Mouse (Mus musculus): ENCODE measurements around the gene Grik4.

Gene Grik4

GRCm38 (mm10) chr9:42735086-42735485 is 209.2 kb downstream of the Grik4 start:
- peaks cover 26% of the 10 kb centered on the region for H3K9me3 ChIP-seq (ENCODE audit: low read length)
- H3K4me1 ChIP-seq (replicated peaks; ENCODE audit: low read depth, low read length), result no peaks in the 10 kb centered on the region
- H3K27me3 ChIP-seq (ENCODE audit: insufficient read depth, low read length), result no peaks in the 10 kb centered on the region
- TF ChIP-seq POU5F1 (IDR thresholded peaks at IDR 0.05; ENCODE audit: borderline replicate concordance, low read length), result no peak
- TF ChIP-seq CTCF (conservative IDR thresholded peaks at IDR 0.05; ENCODE audit: low read length), result no peak
- TF ChIP-seq NANOG (IDR thresholded peaks at IDR 0.05; ENCODE audit: borderline replicate concordance, low read length), result no peak
- H3K4me3 ChIP-seq (replicated peaks; ENCODE audit: low read length), result no peak overlapping the region
- no peaks in the 10 kb centered on the region for H3K36me3 ChIP-seq (ENCODE audit: insufficient read depth, low read length)

DNA sequence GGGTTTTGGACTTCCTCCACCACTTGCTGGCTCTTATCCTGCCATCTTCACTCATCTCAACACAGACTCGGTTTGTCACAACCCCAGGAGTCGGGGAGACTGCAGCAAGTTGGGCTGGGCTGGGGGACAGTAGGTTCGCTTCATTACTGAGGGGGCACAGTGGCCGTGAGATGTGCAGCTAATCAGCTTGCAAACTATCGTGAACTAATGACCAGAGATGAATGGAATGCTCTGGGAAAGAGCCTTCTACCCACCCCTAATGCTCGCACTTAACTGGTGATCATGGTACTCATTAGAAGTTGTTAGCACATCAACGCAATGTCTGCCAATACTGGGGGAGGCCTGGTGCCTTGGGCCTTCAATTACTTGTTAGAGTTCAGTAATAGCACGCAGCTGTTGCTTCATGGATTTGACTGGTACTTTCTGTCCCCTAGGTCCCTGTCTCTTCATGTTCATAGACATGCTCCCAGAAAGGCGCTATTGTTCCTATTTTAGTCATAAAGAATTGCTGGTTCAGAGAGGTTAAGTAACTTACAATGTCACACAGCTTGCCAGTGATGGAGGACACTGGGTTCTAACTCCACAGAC is 211.5 kb downstream of the Grik4 start:
- no peaks in the 10 kb centered on the region for H3K27me3 ChIP-seq (ENCODE audit: insufficient read depth, low read length)
- H3K9me3 ChIP-seq (ENCODE audit: low read length), result peaks cover 26% of the 10 kb centered on the region
- no peak overlapping the region for H3K4me3 ChIP-seq (replicated peaks; ENCODE audit: low read length)
- no peaks in the 10 kb centered on the region for H3K36me3 ChIP-seq (ENCODE audit: insufficient read depth, low read length)
- TF ChIP-seq POU5F1 (IDR thresholded peaks at IDR 0.05; ENCODE audit: borderline replicate concordance, low read length) (no peak), CTCF (conservative IDR thresholded peaks at IDR 0.05; ENCODE audit: low read length) (no peak), NANOG (IDR thresholded peaks at IDR 0.05; ENCODE audit: borderline replicate concordance, low read length) (no peak)
- H3K4me1 ChIP-seq (replicated peaks; ENCODE audit: low read depth, low read length), result no peaks in the 10 kb centered on the region

DNA sequence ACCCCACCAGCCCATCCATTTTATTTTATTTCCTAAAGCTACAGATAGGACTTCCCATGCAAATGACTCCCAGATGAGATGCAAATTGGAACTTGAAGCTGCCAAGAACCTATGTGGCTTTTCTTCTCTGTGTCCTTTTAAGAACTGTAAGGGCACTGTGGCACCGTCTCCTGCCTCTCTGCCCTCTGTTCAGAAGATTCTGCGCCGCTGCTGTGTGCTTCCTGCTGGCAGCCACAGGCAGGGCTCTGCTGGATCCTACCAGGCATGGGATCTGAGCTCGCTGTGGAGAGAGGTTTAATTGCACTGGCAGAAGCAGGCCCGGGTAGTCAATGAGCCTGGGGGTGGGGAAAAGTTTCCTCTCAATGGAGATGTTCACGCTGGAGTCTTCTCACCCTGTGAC is 215.8 kb downstream of the Grik4 start:
- peaks cover 21% of the 10 kb centered on the region for H3K9me3 ChIP-seq (ENCODE audit: low read length)
- no peaks in the 10 kb centered on the region for H3K4me1 ChIP-seq (replicated peaks; ENCODE audit: low read depth, low read length)
- TF ChIP-seq NANOG (IDR thresholded peaks at IDR 0.05; ENCODE audit: borderline replicate concordance, low read length), result no peak
- TF ChIP-seq CTCF (conservative IDR thresholded peaks at IDR 0.05; ENCODE audit: low read length), result no peak
- TF ChIP-seq POU5F1 (IDR thresholded peaks at IDR 0.05; ENCODE audit: borderline replicate concordance, low read length), result no peak
- H3K36me3 ChIP-seq (ENCODE audit: insufficient read depth, low read length), result no peaks in the 10 kb centered on the region
- H3K4me3 ChIP-seq (replicated peaks; ENCODE audit: low read length), result no peak overlapping the region
- no peaks in the 10 kb centered on the region for H3K27me3 ChIP-seq (ENCODE audit: insufficient read depth, low read length)

DNA sequence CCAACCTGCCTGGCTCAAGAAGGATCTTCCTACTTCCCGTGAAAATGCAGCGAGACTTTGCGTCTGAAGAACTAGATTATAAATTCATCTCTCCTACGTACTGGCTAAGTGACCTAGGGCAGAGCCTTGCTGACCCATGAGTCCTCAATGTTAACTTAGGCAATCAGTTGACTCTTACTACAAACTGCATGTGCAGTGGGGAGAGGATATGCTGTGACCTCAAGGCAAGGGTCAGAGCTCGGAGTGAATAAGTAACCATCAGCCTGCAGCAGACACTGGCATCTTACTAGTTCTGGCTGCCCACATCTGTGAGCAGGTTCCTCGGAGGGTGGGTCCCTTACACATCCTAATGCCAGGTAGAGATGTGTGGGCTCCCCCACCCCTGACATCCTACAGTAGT is 216.6 kb downstream of the Grik4 start:
- Histone ChIP-seq H3K9me3 (ENCODE audit: low read length) (peaks cover 13% of the 10 kb centered on the region), H3K4me1 (replicated peaks; ENCODE audit: low read depth, low read length) (no peaks in the 10 kb centered on the region), H3K4me3 (replicated peaks; ENCODE audit: low read length) (no peak overlapping the region), H3K27me3 (ENCODE audit: insufficient read depth, low read length) (no peaks in the 10 kb centered on the region), H3K36me3 (ENCODE audit: insufficient read depth, low read length) (no peaks in the 10 kb centered on the region)
- TF ChIP-seq POU5F1 (IDR thresholded peaks at IDR 0.05; ENCODE audit: borderline replicate concordance, low read length) (no peak), CTCF (conservative IDR thresholded peaks at IDR 0.05; ENCODE audit: low read length) (no peak), NANOG (IDR thresholded peaks at IDR 0.05; ENCODE audit: borderline replicate concordance, low read length) (no peak)

GRCm38 (mm10) chr9:42727186-42727585 is 217.1 kb downstream of the Grik4 start:
- Histone ChIP-seq H3K4me3 (replicated peaks; ENCODE audit: low read length) (no peak overlapping the region), H3K27me3 (ENCODE audit: insufficient read depth, low read length) (no peaks in the 10 kb centered on the region), H3K9me3 (ENCODE audit: low read length) (0 out of 2 replicates have a peak, but pooled peaks cover 8% of the 10 kb centered on the region), H3K36me3 (ENCODE audit: insufficient read depth, low read length) (no peaks in the 10 kb centered on the region), H3K4me1 (replicated peaks; ENCODE audit: low read depth, low read length) (no peaks in the 10 kb centered on the region)
- TF ChIP-seq CTCF (conservative IDR thresholded peaks at IDR 0.05; ENCODE audit: low read length) (no peak), POU5F1 (IDR thresholded peaks at IDR 0.05; ENCODE audit: borderline replicate concordance, low read length) (no peak), NANOG (IDR thresholded peaks at IDR 0.05; ENCODE audit: borderline replicate concordance, low read length) (no peak)

DNA sequence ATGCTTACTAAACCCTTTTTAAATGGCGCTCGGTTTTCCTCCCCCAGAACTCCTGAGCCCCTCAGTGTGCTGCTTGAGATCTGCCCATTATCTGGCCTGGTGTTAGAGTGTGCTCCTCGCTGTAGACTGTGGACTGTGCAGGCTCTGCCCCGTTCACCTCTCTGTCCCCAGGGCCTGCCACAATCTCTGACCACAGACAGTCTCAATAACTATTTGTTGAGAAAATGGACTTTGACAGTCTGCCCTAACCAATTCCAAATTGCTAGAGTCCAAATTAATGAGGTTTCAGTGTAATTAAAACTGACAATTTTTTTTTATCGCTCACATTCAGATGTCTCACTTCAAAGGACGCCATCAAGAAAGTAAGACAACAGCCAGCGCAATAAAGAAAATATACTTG is 220.2 kb downstream of the Grik4 start:
- Histone ChIP-seq H3K4me1 (replicated peaks; ENCODE audit: low read depth, low read length) (no peaks in the 10 kb centered on the region), H3K27me3 (ENCODE audit: insufficient read depth, low read length) (no peaks in the 10 kb centered on the region), H3K36me3 (ENCODE audit: insufficient read depth, low read length) (no peaks in the 10 kb centered on the region), H3K4me3 (replicated peaks; ENCODE audit: low read length) (no peak overlapping the region), H3K9me3 (ENCODE audit: low read length) (no peaks in the 10 kb centered on the region)
- TF ChIP-seq POU5F1 (IDR thresholded peaks at IDR 0.05; ENCODE audit: borderline replicate concordance, low read length), result no peak
- no peak for TF ChIP-seq CTCF (conservative IDR thresholded peaks at IDR 0.05; ENCODE audit: low read length)
- TF ChIP-seq NANOG (IDR thresholded peaks at IDR 0.05; ENCODE audit: borderline replicate concordance, low read length), result no peak

DNA sequence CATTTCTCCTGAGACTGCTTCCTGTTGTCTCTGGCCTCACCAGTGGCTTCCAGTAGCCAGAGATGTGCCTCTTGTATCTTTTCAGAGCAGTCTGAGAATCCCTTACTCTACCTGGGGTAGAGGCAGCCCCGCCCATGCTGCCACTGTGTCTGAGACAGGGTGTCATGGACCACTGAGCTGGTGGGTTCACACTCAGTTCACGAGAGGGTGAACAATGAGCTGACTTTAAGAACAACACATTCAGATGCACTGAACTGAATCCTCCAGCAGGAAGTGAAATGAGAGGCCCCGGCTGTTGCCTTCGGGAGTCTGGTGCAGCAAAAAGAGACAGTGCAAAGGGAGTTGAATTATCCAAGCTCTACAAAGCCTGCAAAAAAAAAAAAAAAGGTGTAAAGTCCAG is 221.8 kb downstream of the Grik4 start:
- Histone ChIP-seq H3K9me3 (ENCODE audit: low read length) (no peaks in the 10 kb centered on the region), H3K4me1 (replicated peaks; ENCODE audit: low read depth, low read length) (no peaks in the 10 kb centered on the region), H3K27me3 (ENCODE audit: insufficient read depth, low read length) (no peaks in the 10 kb centered on the region), H3K36me3 (ENCODE audit: insufficient read depth, low read length) (no peaks in the 10 kb centered on the region), H3K4me3 (replicated peaks; ENCODE audit: low read length) (no peak overlapping the region)
- TF ChIP-seq NANOG (IDR thresholded peaks at IDR 0.05; ENCODE audit: borderline replicate concordance, low read length) (no peak), CTCF (conservative IDR thresholded peaks at IDR 0.05; ENCODE audit: low read length) (no peak), POU5F1 (IDR thresholded peaks at IDR 0.05; ENCODE audit: borderline replicate concordance, low read length) (no peak)

DNA sequence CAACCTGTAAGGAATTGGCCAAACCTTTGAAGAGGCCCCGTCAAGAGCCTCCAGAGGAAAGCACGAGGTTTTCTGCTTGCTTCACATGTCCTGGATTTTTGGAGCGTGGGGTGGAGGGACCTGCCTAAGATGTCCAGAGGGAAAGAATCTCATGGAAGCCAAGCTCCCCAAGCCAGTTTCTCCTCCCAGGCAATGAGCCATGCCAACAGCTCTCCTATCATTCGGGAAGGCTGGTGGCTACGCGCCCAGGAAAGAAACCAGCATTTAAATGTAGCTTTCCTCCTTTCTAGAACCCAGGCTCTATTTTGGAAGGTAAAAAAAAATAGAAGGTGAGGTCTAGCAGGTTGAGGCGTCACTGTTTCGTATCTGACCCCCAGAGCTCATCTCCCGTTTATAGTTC is 222.6 kb downstream of the Grik4 start:
- Histone ChIP-seq H3K4me1 (replicated peaks; ENCODE audit: low read depth, low read length) (no peaks in the 10 kb centered on the region), H3K27me3 (ENCODE audit: insufficient read depth, low read length) (no peaks in the 10 kb centered on the region), H3K36me3 (ENCODE audit: insufficient read depth, low read length) (no peaks in the 10 kb centered on the region), H3K9me3 (ENCODE audit: low read length) (peaks cover under 1% of the 10 kb centered on the region; the same call in 1 of the 2 replicates), H3K4me3 (replicated peaks; ENCODE audit: low read length) (no peak overlapping the region)
- TF ChIP-seq CTCF (conservative IDR thresholded peaks at IDR 0.05; ENCODE audit: low read length) (no peak), POU5F1 (IDR thresholded peaks at IDR 0.05; ENCODE audit: borderline replicate concordance, low read length) (no peak), NANOG (IDR thresholded peaks at IDR 0.05; ENCODE audit: borderline replicate concordance, low read length) (no peak)

- peaks cover 6% of the 10 kb centered on the region; the same call in 1 of the 2 replicates for H3K9me3 ChIP-seq (ENCODE audit: low read length)
- no peak overlapping the region for H3K4me3 ChIP-seq (replicated peaks; ENCODE audit: low read length)
- no peaks in the 10 kb centered on the region for H3K27me3 ChIP-seq (ENCODE audit: insufficient read depth, low read length)
- H3K36me3 ChIP-seq (ENCODE audit: insufficient read depth, low read length), result no peaks in the 10 kb centered on the region
- TF ChIP-seq NANOG (IDR thresholded peaks at IDR 0.05; ENCODE audit: borderline replicate concordance, low read length) (no peak), CTCF (conservative IDR thresholded peaks at IDR 0.05; ENCODE audit: low read length) (no peak), POU5F1 (IDR thresholded peaks at IDR 0.05; ENCODE audit: borderline replicate concordance, low read length) (no peak)
- H3K4me1 ChIP-seq (replicated peaks; ENCODE audit: low read depth, low read length), result no peaks in the 10 kb centered on the region
Observed at GRCm38 (mm10) chr9:42721146-42721545, 223.1 kb downstream of the Grik4 start.

Data from E14TG2a.4 (cell line).